Mouse (Mus musculus): ENCODE measurements around the gene Efcab5. TPM values are rescaled to one million over a fixed set of nuclear protein-coding genes. Genes with fewer than 3 reads are reported as not detected.

Efcab5 gene
- polyA plus RNA-seq, 1 experiment: not detected

DNA sequence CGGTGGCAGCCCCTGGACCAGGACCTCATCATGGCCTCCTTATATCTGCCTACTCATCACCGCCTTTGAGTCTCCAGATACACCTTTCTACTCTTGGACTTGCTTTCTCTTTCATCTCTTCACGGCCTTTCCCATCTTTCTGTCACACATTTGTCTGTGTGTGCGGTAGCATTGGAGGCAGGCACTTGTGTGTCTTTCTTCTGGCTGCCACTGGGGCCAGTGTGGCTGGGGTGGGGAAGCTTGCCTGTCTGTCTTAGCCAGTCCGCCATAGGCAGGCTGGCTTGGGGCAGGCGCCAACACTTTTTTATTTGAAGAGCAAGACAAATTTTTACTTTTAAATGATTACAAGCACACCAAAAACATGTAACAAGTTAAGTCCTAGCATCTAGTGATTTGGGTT is 81.8 kb downstream of the Efcab5 start:
- Histone ChIP-seq H3K27ac (ENCODE audit: insufficient read depth, low read depth, low read length) (no peak overlapping the region), H3K4me1 (ENCODE audit: control insufficient read depth, insufficient read depth, low read length) (no peaks in the 10 kb centered on the region), H3K4me3 (ENCODE audit: insufficient read depth, low read length) (no peak overlapping the region)
- TF ChIP-seq POLR2A (IDR thresholded peaks at IDR 0.05; ENCODE audit: borderline replicate concordance, low read depth, low read length) (no peak), CTCF (IDR thresholded peaks at IDR 0.05; ENCODE audit: low read depth, low read length) (no peak)

DNA sequence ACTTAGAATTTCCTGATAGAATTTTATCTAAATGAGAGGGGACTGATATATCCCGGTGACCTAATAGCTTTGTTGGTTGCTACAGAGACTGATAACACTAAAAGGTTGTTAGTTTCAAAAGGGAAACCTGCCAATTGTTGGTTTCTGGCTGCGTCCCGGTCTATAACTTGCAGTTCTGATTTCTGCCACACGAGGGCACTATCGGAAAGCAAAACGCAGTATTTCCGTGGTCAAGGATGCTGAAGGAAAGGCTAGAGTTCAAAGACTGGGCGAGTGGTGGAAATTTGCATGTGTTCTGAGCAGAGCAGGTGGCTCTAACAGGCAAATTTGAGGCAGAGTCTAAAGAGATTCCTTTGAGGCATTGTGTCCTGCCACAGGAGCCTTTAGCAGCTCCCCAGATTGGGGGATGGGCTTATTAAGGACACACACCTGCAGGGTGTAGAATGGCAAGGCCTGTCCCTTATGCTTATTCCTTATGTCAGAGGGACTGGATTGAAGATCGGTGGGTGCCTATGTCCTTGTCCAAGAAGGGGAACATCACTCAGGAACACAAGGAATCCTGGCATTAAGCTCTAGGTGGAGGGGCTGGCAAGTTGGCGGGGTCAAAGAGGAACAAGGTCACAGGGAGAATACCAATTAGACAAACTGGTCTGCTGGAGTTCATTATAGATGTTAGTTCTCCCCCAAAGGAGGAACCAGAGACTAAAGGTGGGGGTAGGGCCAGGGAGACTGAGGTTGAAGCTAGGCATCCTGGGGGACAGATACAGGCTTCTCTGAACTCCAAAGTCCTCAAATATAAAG is 88.4 kb downstream of the Efcab5 start:
- TF ChIP-seq CTCF (IDR thresholded peaks at IDR 0.05; ENCODE audit: low read depth, low read length) (peak; percentile 62), POLR2A (IDR thresholded peaks at IDR 0.05; ENCODE audit: borderline replicate concordance, low read depth, low read length) (no peak)

DNA sequence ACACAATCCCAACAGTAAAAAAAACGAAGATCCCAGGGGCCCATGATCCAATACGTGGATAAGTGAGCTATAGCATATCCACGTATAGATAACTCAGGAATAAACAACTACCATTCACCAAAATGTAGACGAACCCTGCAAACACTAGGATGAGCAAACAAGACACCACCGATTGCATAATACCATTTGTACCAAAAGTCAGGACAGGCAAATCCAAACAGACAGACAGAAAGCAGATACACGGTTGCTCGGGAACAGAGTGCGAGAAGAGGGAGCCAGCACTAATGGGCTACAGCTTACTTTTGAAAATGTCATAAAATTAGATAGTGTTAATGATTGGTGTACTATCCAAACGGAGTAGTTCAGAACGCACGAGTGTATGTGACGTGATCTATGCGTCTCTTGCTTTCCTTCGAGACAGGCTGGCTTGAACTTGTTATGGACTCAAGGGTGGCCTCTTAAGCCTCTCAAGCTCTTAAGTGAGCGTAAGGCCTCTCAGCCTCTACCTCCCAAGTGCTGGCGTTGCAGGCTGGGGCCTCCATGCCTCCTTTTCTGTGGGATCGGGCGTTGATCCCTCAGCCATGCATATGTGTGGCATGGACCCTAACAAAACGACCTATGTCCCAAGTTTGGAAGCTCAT is 90.3 kb downstream of the Efcab5 start:
- Histone ChIP-seq H3K4me3 (ENCODE audit: insufficient read depth, low read length) (no peak overlapping the region), H3K27ac (ENCODE audit: insufficient read depth, low read depth, low read length) (no peak overlapping the region), H3K4me1 (ENCODE audit: control insufficient read depth, insufficient read depth, low read length) (no peaks in the 10 kb centered on the region)
- TF ChIP-seq POLR2A (IDR thresholded peaks at IDR 0.05; ENCODE audit: borderline replicate concordance, low read depth, low read length) (no peak), CTCF (IDR thresholded peaks at IDR 0.05; ENCODE audit: low read depth, low read length) (no peak)

More for the DNA sequence above, 88.4 kb downstream of the Efcab5 start:
- Histone ChIP-seq H3K4me3 (ENCODE audit: insufficient read depth, low read length) (no peak overlapping the region), H3K27ac (ENCODE audit: insufficient read depth, low read depth, low read length) (no peak overlapping the region), H3K4me1 (ENCODE audit: control insufficient read depth, insufficient read depth, low read length) (no peaks in the 10 kb centered on the region)

DNA sequence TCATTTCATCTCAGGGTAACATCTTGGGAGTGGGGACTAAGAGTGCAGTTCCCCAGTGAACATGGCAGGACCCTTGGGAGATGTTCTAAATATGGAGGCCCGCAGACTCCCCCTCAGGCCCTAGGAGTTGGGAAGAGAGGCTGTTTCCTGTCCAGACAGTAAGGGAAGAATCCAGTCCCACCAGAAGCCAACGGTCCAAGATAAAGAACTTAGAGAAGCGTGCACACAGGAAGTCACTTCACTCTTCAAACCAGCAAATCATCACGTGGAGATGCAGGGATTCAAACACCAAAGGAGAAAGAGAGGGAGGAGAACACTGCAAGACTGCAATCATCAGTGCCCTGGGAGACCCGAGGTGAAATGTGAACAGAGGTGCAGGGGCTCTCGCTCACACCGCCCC is 91.8 kb downstream of the Efcab5 start:
- Histone ChIP-seq H3K27ac (ENCODE audit: insufficient read depth, low read depth, low read length) (no peak overlapping the region), H3K4me3 (ENCODE audit: insufficient read depth, low read length) (no peak overlapping the region), H3K4me1 (ENCODE audit: control insufficient read depth, insufficient read depth, low read length) (peaks cover 2% of the 10 kb centered on the region; the same call in 1 of the 2 replicates)
- TF ChIP-seq POLR2A (IDR thresholded peaks at IDR 0.05; ENCODE audit: borderline replicate concordance, low read depth, low read length): no peak
- TF ChIP-seq CTCF (IDR thresholded peaks at IDR 0.05; ENCODE audit: low read depth, low read length): no peak

DNA sequence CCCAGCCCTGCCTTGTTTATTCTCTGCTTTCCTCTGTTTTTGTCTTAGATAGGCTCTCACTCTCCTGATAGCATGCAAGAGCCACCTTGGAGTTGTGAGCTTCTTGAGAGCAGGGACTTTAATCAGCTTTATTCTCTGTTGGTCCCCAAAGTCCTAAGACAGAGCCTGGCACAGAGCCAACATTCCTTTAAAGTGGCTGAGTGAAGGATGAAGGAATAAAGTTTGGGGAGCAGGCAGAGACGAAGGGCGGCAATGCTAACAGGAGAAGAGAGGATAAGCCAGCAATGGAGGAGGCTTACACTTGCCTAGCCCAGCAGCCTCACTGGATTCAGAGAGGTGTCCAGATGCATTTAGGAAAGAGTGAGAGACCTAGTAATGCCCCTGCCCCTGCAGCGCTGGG is 92.2 kb downstream of the Efcab5 start:
- Histone ChIP-seq H3K4me3 (ENCODE audit: insufficient read depth, low read length) (no peak overlapping the region), H3K4me1 (ENCODE audit: control insufficient read depth, insufficient read depth, low read length) (peaks cover 2% of the 10 kb centered on the region; the same call in 1 of the 2 replicates), H3K27ac (ENCODE audit: insufficient read depth, low read depth, low read length) (no peak overlapping the region)
- no peak for TF ChIP-seq POLR2A (IDR thresholded peaks at IDR 0.05; ENCODE audit: borderline replicate concordance, low read depth, low read length)
- TF ChIP-seq CTCF (IDR thresholded peaks at IDR 0.05; ENCODE audit: low read depth, low read length): no peak

DNA sequence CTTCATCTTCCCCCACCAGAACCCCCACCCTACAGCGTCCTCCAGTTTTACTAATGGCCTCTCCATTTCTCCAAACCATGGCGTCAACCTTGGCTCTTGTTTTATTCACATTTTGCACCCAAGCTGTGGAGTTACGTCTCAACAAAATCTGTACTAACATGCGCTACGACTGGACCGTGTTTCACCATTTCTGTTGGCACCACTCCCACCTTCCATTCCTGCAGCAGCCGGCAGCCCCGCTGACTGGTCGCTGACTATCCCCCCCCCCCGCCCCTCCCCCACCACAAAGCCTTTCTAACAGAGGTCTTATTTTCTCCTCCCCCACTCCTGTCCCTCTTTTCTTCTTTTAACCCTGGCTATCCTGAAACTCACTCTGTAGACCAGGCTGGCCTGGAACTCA is 93.6 kb downstream of the Efcab5 start:
- TF ChIP-seq CTCF (IDR thresholded peaks at IDR 0.05; ENCODE audit: low read depth, low read length) (no peak), POLR2A (IDR thresholded peaks at IDR 0.05; ENCODE audit: borderline replicate concordance, low read depth, low read length) (no peak)

DNA sequence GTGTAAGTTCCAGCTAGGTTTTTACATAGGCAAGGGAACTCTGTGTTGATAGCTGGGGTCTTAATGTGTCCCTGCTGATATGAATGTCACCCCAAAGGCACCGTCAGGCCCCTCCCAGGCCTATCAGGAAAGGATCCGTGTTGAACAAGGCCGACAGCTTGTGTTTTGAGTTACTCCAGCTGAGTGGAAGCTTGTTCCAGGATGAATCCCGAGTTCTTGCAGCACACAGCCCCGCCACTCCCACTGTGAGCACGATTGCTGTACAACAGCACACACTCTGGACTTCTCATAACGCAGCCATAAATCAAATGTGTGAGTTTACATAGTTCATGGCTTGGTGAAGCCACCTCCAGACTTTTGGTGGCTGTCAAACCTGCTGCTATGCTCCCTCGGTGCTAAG is 94.6 kb downstream of the Efcab5 start:
- H3K4me3 ChIP-seq (ENCODE audit: insufficient read depth, low read length): no peak overlapping the region
- no peak overlapping the region for H3K27ac ChIP-seq (ENCODE audit: insufficient read depth, low read depth, low read length)
- TF ChIP-seq CTCF (IDR thresholded peaks at IDR 0.05; ENCODE audit: low read depth, low read length) (no peak), POLR2A (IDR thresholded peaks at IDR 0.05; ENCODE audit: borderline replicate concordance, low read depth, low read length) (no peak)
- H3K4me1 ChIP-seq (ENCODE audit: control insufficient read depth, insufficient read depth, low read length): peaks cover 2% of the 10 kb centered on the region; the same call in 1 of the 2 replicates

More for the DNA sequence above, 93.6 kb downstream of the Efcab5 start:
- H3K4me1 ChIP-seq (ENCODE audit: control insufficient read depth, insufficient read depth, low read length): peaks cover 2% of the 10 kb centered on the region; the same call in 1 of the 2 replicates
- H3K4me3 ChIP-seq (ENCODE audit: insufficient read depth, low read length): no peak overlapping the region
- H3K27ac ChIP-seq (ENCODE audit: insufficient read depth, low read depth, low read length): no peak overlapping the region

DNA sequence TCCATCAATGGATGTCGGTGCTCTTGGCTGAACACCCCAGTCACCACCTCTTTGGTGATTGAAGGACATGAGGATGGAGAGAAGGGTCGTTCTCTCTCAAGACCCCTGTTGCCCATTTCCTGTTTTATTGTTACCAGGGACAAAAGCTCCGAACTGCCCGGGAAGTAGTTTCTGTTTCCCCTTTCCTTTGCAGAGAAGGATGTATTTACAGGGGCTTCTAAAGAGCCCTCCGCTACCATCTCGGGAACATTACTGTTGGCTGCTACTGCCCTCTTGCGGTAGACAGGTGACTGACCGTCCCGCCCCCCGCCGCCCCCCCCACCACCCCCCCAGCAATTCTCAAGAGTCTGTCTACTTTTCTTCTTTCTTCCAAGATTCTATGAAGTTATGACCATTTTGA is 95.6 kb downstream of the Efcab5 start:
- peaks cover 2% of the 10 kb centered on the region; the same call in 1 of the 2 replicates for H3K4me1 ChIP-seq (ENCODE audit: control insufficient read depth, insufficient read depth, low read length)
- no peak overlapping the region for H3K27ac ChIP-seq (ENCODE audit: insufficient read depth, low read depth, low read length)
- 0 out of 2 replicates have a peak overlapping the region, but pooled peaks have one; percentile 15 for H3K4me3 ChIP-seq (ENCODE audit: insufficient read depth, low read length)
- TF ChIP-seq POLR2A (IDR thresholded peaks at IDR 0.05; ENCODE audit: borderline replicate concordance, low read depth, low read length) (no peak), CTCF (IDR thresholded peaks at IDR 0.05; ENCODE audit: low read depth, low read length) (0 out of 2 replicates have a peak, but pooled peaks have one; percentile 36)

DNA sequence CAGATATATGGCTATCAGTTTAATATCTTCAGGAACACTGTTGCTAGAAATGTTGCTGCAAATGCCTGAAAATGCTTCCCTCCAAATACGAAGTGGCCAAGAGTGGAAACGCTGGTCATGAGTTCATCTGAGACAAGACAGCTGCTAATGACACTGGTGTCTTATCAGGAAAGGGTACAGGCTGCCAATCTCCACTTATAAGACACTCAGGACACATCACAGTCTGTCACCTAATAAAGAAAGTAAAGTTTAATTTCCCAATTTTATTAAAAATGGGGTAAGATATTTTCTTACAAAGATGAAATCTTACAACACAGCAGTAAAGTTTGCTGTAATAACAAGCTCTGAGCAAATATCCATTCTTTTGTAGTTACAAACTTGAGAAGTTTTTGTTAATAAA is 99.6 kb downstream of the Efcab5 start:
- Histone ChIP-seq H3K4me3 (ENCODE audit: insufficient read depth, low read length) (no peak overlapping the region), H3K27ac (ENCODE audit: insufficient read depth, low read depth, low read length) (no peak overlapping the region), H3K4me1 (ENCODE audit: control insufficient read depth, insufficient read depth, low read length) (peaks cover 2% of the 10 kb centered on the region; the same call in 1 of the 2 replicates)
- TF ChIP-seq POLR2A (IDR thresholded peaks at IDR 0.05; ENCODE audit: borderline replicate concordance, low read depth, low read length) (no peak), CTCF (IDR thresholded peaks at IDR 0.05; ENCODE audit: low read depth, low read length) (no peak)

DNA sequence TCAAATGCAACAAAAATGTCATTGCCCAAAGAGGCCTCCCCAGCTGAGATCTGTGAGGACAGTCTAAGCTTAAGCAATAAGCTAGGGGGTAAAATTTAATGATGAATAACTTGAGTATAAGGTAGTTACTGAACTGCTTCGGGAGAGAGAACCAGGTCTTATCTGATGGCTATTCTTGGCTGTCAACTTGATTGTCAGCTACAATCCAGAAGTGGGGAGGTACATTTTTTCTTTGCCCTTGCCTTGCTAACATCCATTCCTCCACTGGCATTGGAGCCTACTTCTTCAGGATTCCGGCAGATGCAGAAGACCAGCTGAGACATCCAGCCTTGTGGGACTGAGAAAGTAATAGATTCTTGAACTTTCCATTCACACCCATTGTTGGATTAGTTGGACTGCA is 101.8 kb downstream of the Efcab5 start:
- no peaks in the 10 kb centered on the region for H3K4me1 ChIP-seq (ENCODE audit: control insufficient read depth, insufficient read depth, low read length)
- H3K27ac ChIP-seq (ENCODE audit: insufficient read depth, low read depth, low read length): no peak overlapping the region
- no peak for TF ChIP-seq CTCF (IDR thresholded peaks at IDR 0.05; ENCODE audit: low read depth, low read length)
- no peak for TF ChIP-seq POLR2A (IDR thresholded peaks at IDR 0.05; ENCODE audit: borderline replicate concordance, low read depth, low read length)
- no peak overlapping the region for H3K4me3 ChIP-seq (ENCODE audit: insufficient read depth, low read length)
